22 mouse cellular contexts compared by ENCODE assay signal in the genomic region with DNA sequence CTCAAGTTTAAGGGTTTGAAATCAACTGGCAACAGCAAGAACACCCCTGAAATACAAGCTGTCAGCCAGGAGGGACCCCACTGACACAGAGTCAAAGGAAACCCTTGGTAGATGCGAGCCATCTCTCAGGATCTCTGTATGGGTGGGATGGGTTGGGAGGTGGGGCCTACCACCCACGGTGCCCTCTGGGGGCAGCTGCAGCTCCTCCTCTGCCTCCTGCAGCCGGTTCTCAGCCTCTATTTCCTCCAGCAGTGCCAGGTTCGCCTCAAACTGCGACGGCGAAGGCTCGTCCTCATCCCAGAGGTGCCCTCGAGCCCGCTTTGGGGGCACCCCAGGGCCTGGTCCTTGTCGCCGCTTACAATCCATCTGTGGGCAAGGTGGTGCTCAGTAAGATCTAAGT. TPM values are rescaled to one million over a fixed set of nuclear protein-coding genes. Genes with fewer than 3 reads are reported as not detected.
"Had no signal": no experiment of that assay in that cellular context is flagged by ENCODE, and none has a peak within 500 bp of the region (broad histone marks: within the 10 kb centered on the region; RNA-seq: fewer than 3 reads in every experiment).

No protein-coding gene starts in this region.

- ATAC-seq: liver, postnatal 0 days; lung, postnatal 0 days had no signal

- H3K4me2 ChIP-seq: kidney, embryonic 15.5 days; liver, embryonic 11.5 days; lung, embryonic 14.5 days; midbrain, embryonic 12.5 days had no signal

- H3K27ac ChIP-seq: kidney, embryonic 15.5 days; left cerebral cortex, adult 2 months; liver, embryonic 14.5 days; macrophage; midbrain, embryonic 12.5 days; stomach, postnatal 0 days had no signal

- DNase-seq: kidney, adult 11 months; kidney, adult 8-10 months; kidney, postnatal 10 days; kidney, postnatal 36 days; layer of hippocampus, postnatal 36 days; liver, postnatal 0 days; lung, embryonic 14.5 days; right cerebral cortex, postnatal 4 days had no signal

- H3K4me3 ChIP-seq: kidney, embryonic 15.5 days; left cerebral cortex, adult 2 months; midbrain, embryonic 12.5 days had no signal

- H3K27me3 ChIP-seq: kidney, embryonic 15.5 days; midbrain, embryonic 12.5 days had no signal

- H3K9ac ChIP-seq: kidney, embryonic 15.5 days; liver, embryonic 14.5 days; liver, postnatal 0 days; lung, embryonic 14.5 days; midbrain, embryonic 12.5 days had no signal

- H3K9me3 ChIP-seq: kidney, embryonic 15.5 days; midbrain, embryonic 12.5 days had no signal

RNA-seq across cellular contexts. Expression of a gene that starts 11.2 kb away (rescaled TPM):
- total RNA-seq: left cerebral cortex, postnatal 36 days; midbrain, postnatal 0 days had no signal
- polyA plus RNA-seq: midbrain, embryonic 12.5 days; neural tube, embryonic 11.5 days; neural tube, embryonic 14.5 days; stomach, embryonic 14.5 days had no signal

RNA-seq across cellular contexts. Expression of a gene that starts 18.6 kb away (rescaled TPM):
- total RNA-seq: megakaryocyte, adult 5-6 weeks had no signal
- polyA plus RNA-seq: liver, embryonic 11.5 days; liver, embryonic 14.5 days; macrophage; neural tube, embryonic 11.5 days had no signal

RNA-seq across cellular contexts. Expression of a gene that starts 29.1 kb away (rescaled TPM):
- total RNA-seq: left cerebral cortex, postnatal 36 days; midbrain, postnatal 0 days had no signal
